Mouse (Mus musculus) mesoderm, embryonic 11.5 days (tissue): ENCODE measurements at regions not wholly inside any gene's neighbourhood (a gene's known extent, or its start where the extent isn't known, plus 50 kb on each side); places are given as distances from the start of the nearest gene placed in this dataset.

ENCODE experiments used
- DNase-seq: peaks from one replicate; pipeline ENCODE4 v3.0.0-alpha.2; 2012; ENCODE audit warnings: low read depth, low spot score

GRCm38 (mm10) chr15:40388806-40389205, 254.6 kb downstream of the 9330182O14Rik start:
- no peak for DNase-seq

GRCm38 (mm10) chr15:40435156-40435555, 301.0 kb downstream of the 9330182O14Rik start:
- DNase-seq = no peak

GRCm38 (mm10) chr15:40436688-40437087, 302.5 kb downstream of the 9330182O14Rik start:
- peak; percentile 1 for DNase-seq

- DNase-seq = no peak
These were observed 305.7 kb downstream of the 9330182O14Rik start for GRCm38 (mm10) chr15:40439827-40440226.

- no peak for DNase-seq
These were observed 314.5 kb downstream of the 9330182O14Rik start for GRCm38 (mm10) chr15:40448623-40449022.

- DNase-seq = no peak
These were observed 319.1 kb downstream of the 9330182O14Rik start for GRCm38 (mm10) chr15:40453235-40453634.

GRCm38 (mm10) chr15:40475659-40476355, 341.6 kb downstream of the 9330182O14Rik start:
- DNase-seq = no peak

GRCm38 (mm10) chr15:40480386-40480785, 346.2 kb downstream of the 9330182O14Rik start:
- DNase-seq = no peak

GRCm38 (mm10) chr15:40481239-40481638, 347.1 kb downstream of the 9330182O14Rik start:
- peak; percentile 57 for DNase-seq

- DNase-seq = no peak
These were observed 351.8 kb downstream of the 9330182O14Rik start for GRCm38 (mm10) chr15:40485997-40486396.

- no peak for DNase-seq
These were observed 367.3 kb downstream of the 9330182O14Rik start for GRCm38 (mm10) chr15:40501180-40502125.

- no peak for DNase-seq
These were observed 376.7 kb downstream of the 9330182O14Rik start for GRCm38 (mm10) chr15:40510826-40511225.

- DNase-seq = peak; percentile 12
These were observed 390.2 kb downstream of the 9330182O14Rik start for GRCm38 (mm10) chr15:40524350-40524749.

- DNase-seq = no peak
These were observed 399.3 kb downstream of the 9330182O14Rik start for GRCm38 (mm10) chr15:40533451-40533873.

GRCm38 (mm10) chr15:40561661-40562060, 427.5 kb downstream of the 9330182O14Rik start:
- no peak for DNase-seq

GRCm38 (mm10) chr15:40565716-40566115, 431.6 kb downstream of the 9330182O14Rik start:
- peak; percentile 9 for DNase-seq

GRCm38 (mm10) chr15:40566481-40566880, 432.3 kb downstream of the 9330182O14Rik start:
- DNase-seq = peak; percentile 61

- DNase-seq = no peak
These were observed 434.5 kb downstream of the 9330182O14Rik start for GRCm38 (mm10) chr15:40568701-40569100.
